Mouse (Mus musculus) cerebellum, adult 2 months (tissue): Measurements from ENCODE around the gene BC055324.
"Not testable (repeated sequence)": the region's sequence is repeated elsewhere in the genome, so short reads cannot be mapped to it uniquely, and the experiment has no call there.

ENCODE experiments used
- CTCF ChIP-seq: fragments of 200-500 bp; IDR thresholded peaks from 2 replicates; pipeline ENCODE4 v1.5.1; 2011; ENCODE audit warnings: low read depth, mild to moderate bottlenecking, control low read depth, low read length, moderate library complexity, borderline replicate concordance; ENCODE audit not compliant: insufficient read depth
- POLR2A ChIP-seq: fragments of 200-500 bp; IDR thresholded peaks from 2 replicates; pipeline ENCODE4 v1.6.1; 2011; ENCODE audit warnings: low read length, control low read depth, borderline replicate concordance; ENCODE audit not compliant: insufficient read depth

GRCm38 (mm10) chr1:164022106-164022505, 27.5 kb upstream of the BC055324 start:
- TF ChIP-seq CTCF, POLR2A: not testable (repeated sequence)
